Mouse (Mus musculus) intestine, embryonic 14.5 days (tissue): Measurements from ENCODE around the gene Zbtb16. TPM values are rescaled to one million over a fixed set of nuclear protein-coding genes. Genes with fewer than 3 reads are reported as not detected.

Experiments
- ATAC-seq: fragments of 200-750 bp; cut with Nextera tagmentation; replicated peaks from 2 replicates; pipeline ENCODE4 v1.8.0; 2017; ENCODE audit warnings: low read depth, moderate number of reproducible peaks, moderate TSS enrichment, moderate library complexity; ENCODE audit not compliant: low FRiP score, low TSS enrichment
- DNase-seq: peaks from one replicate; pipeline ENCODE4 v3.0.0-alpha.2; 2018; ENCODE audit warnings: low spot score
- H3K27ac ChIP-seq: fragments of 300-500 bp; sonication (generic); 2 replicates; pipeline ENCODE4 v1.5.1; 2014; ENCODE audit warnings: low read depth, mild to moderate bottlenecking, control low read depth
- H3K27me3 ChIP-seq: fragments of 300-500 bp; sonication (generic); replicated peaks from 2 replicates; pipeline ENCODE4 v1.6.1; 2014; ENCODE audit warnings: low read length, control low read depth; ENCODE audit not compliant: control insufficient read depth, insufficient read depth
- H3K36me3 ChIP-seq: fragments of 300-500 bp; sonication (generic); 2 replicates; pipeline ENCODE4 v1.6.1; 2014; ENCODE audit warnings: low read length, control low read depth; ENCODE audit not compliant: control insufficient read depth, insufficient read depth
- H3K4me1 ChIP-seq: fragments of 300-500 bp; sonication (generic); replicated peaks from 2 replicates; pipeline ENCODE4 v1.6.1; 2014; ENCODE audit warnings: low read length, control low read depth, mixed read lengths; ENCODE audit not compliant: control insufficient read depth, insufficient read depth
- H3K4me2 ChIP-seq: fragments of 300-500 bp; sonication (generic); 2 replicates; pipeline ENCODE4 v1.6.1; 2014; ENCODE audit warnings: low read length
- H3K4me3 ChIP-seq: fragments of 300-500 bp; sonication (generic); 2 replicates; pipeline ENCODE4 v1.5.1; 2014; ENCODE audit warnings: low read depth, low read length, control low read depth, mixed read lengths
- H3K9ac ChIP-seq: fragments of 300-500 bp; sonication (generic); 2 replicates; pipeline ENCODE4 v1.6.1; 2014; ENCODE audit warnings: mild to moderate bottlenecking, low read length
- H3K9me3 ChIP-seq: fragments of 300-500 bp; sonication (generic); 2 replicates; pipeline ENCODE4 v1.6.1; 2016; ENCODE audit warnings: low read length, control low read depth; ENCODE audit not compliant: control insufficient read depth
- WGBS: fragments of 180-500 bp; shearing (Covaris S2); extraction: QIAGEN DNeasy Blood & Tissue Kit; methylation state at CpG from one replicate; pipeline ENCODE4 v1.1.7; 2014; 5-methylcytosine and 5-hydroxymethylcytosine counted together
- polyA plus RNA-seq: library from polyadenylated mRNA; unstranded; fragments of >200 nt; fragmentation: Nextera tagmentation; extraction: Ambion mirVana; gene quantifications from 2 replicates; pipeline ENCODE4 v1.2.1, GENCODE M21; 2014

The Zbtb16 gene
- polyA plus RNA-seq, 1 experiment from 2014 or later = 2.4 TPM

- WGBS = 91% methylated on average over 8 of the region's 8 CpGs
- no peaks in the 10 kb centered on the region for H3K4me1 ChIP-seq
- H3K4me3 ChIP-seq = no peak overlapping the region
- no peaks in the 10 kb centered on the region for H3K36me3 ChIP-seq
- H3K27ac ChIP-seq = no peak overlapping the region
- no peak overlapping the region for H3K4me2 ChIP-seq
- H3K27me3 ChIP-seq = no peaks in the 10 kb centered on the region
- DNase-seq (no peak), ATAC-seq (no peak)
- no peak overlapping the region for H3K9ac ChIP-seq
- no peaks in the 10 kb centered on the region for H3K9me3 ChIP-seq
Observed at GRCm38 (mm10) chr9:48773710-48774109, 62.3 kb downstream of the Zbtb16 start.

- 80% methylated on average over 6 of the region's 6 CpGs for WGBS
- Histone ChIP-seq H3K4me3 (no peak overlapping the region), H3K27ac (no peak overlapping the region), H3K9me3 (no peaks in the 10 kb centered on the region), H3K36me3 (no peaks in the 10 kb centered on the region), H3K4me2 (no peak overlapping the region), H3K27me3 (no peaks in the 10 kb centered on the region), H3K4me1 (no peaks in the 10 kb centered on the region), H3K9ac (no peak overlapping the region)
- DNase-seq (no peak), ATAC-seq (no peak)
Observed at GRCm38 (mm10) chr9:48773130-48773529, 62.9 kb downstream of the Zbtb16 start.

GRCm38 (mm10) chr9:48771504-48771903, 64.5 kb downstream of the Zbtb16 start:
- no peak for ATAC-seq

DNA sequence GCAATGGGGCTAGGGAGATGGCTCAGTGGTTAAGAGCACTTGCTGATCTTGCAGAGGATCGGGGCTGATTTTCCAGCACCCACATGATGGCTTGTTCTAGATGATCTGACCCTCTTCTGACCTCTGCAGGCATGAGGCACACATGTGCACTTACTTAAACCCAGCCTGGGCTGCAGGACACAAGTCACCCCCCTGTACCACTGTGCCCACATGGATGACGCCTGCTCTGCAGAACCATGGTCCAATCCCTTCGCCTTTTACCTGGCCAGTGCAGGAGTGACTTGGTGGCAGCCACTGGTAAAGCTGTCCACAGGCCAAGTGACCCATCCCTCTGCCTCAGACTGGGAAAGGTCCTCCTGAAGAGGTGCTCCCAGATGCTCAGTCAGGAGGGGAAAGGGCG, 67.1 kb downstream of the Zbtb16 start:
- Histone ChIP-seq H3K9ac (no peak overlapping the region), H3K36me3 (no peaks in the 10 kb centered on the region), H3K4me1 (no peaks in the 10 kb centered on the region), H3K4me2 (no peak overlapping the region), H3K9me3 (no peaks in the 10 kb centered on the region), H3K27me3 (no peaks in the 10 kb centered on the region), H3K27ac (no peak overlapping the region), H3K4me3 (no peak overlapping the region)
- no peak for ATAC-seq
- WGBS = 81% methylated on average over 4 of the region's 4 CpGs
- DNase-seq = no peak

More at GRCm38 (mm10) chr9:48771504-48771903, 64.5 kb downstream of the Zbtb16 start:
- H3K4me2 ChIP-seq = no peak overlapping the region
- H3K4me3 ChIP-seq = no peak overlapping the region
- no peaks in the 10 kb centered on the region for H3K9me3 ChIP-seq
- no peaks in the 10 kb centered on the region for H3K4me1 ChIP-seq
- H3K9ac ChIP-seq = no peak overlapping the region
- no peak for DNase-seq
- no peaks in the 10 kb centered on the region for H3K27me3 ChIP-seq
- H3K27ac ChIP-seq = no peak overlapping the region
- 91% methylated on average over 6 of the region's 6 CpGs for WGBS
- H3K36me3 ChIP-seq = no peaks in the 10 kb centered on the region

DNA sequence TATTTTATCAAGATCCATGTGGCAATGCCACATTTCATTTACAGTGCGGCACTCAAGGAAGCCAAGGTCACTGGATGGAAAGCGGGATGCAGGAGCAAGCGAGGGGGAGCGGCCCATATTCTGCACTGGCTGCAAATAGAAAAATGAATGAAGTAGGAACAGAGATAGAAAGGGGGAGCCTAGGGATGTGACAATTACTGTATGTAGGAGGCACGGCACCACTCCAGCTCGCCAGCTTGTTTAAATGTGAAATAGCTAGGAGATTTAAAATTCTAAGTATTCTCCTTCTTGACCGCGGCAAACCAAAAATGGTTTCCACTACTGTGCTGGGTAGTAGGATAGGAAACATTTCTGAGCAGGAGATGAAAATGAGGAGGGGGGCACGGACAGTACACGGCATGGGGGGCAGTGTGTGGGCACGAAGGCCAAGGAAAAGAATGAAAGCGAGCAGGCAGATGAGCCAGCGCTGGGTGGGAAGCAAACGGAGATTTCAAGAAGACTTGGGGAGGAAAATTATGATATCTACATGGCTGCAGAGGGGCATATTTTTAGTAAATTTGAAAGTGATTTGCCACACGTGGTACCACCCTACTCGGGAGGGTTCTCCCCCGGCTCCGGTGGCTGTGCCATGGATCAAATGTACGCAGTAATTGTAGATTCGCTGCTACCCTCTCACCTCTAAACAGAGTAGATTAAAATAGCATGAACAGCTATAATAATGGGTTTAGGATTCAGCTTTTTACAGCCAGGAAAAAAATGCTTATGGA, 68.2 kb downstream of the Zbtb16 start:
- Histone ChIP-seq H3K4me2 (no peak overlapping the region), H3K4me3 (no peak overlapping the region), H3K27me3 (no peaks in the 10 kb centered on the region), H3K9me3 (no peaks in the 10 kb centered on the region), H3K27ac (no peak overlapping the region), H3K9ac (no peak overlapping the region), H3K36me3 (no peaks in the 10 kb centered on the region), H3K4me1 (no peaks in the 10 kb centered on the region)
- no peak for ATAC-seq
- 89% methylated on average over 20 of the region's 20 CpGs for WGBS
- no peak for DNase-seq

- H3K27me3 ChIP-seq = no peaks in the 10 kb centered on the region
Observed at GRCm38 (mm10) chr9:48765927-48766326, 70.1 kb downstream of the Zbtb16 start.

GRCm38 (mm10) chr9:48764311-48764710, 71.7 kb downstream of the Zbtb16 start:
- ATAC-seq = no peak
- Histone ChIP-seq H3K9ac (no peak overlapping the region), H3K27me3 (no peaks in the 10 kb centered on the region), H3K4me2 (no peak overlapping the region), H3K4me3 (no peak overlapping the region), H3K36me3 (no peaks in the 10 kb centered on the region), H3K9me3 (no peaks in the 10 kb centered on the region), H3K27ac (no peak overlapping the region), H3K4me1 (peaks cover 15% of the 10 kb centered on the region)
- WGBS = 76% methylated on average over 5 of the region's 5 CpGs
- no peak for DNase-seq

More at GRCm38 (mm10) chr9:48765927-48766326, 70.1 kb downstream of the Zbtb16 start:
- Histone ChIP-seq H3K9me3 (no peaks in the 10 kb centered on the region), H3K4me3 (no peak overlapping the region), H3K4me1 (peaks cover 5% of the 10 kb centered on the region), H3K9ac (no peak overlapping the region), H3K4me2 (no peak overlapping the region), H3K36me3 (no peaks in the 10 kb centered on the region), H3K27ac (no peak overlapping the region)
- DNase-seq (no peak), ATAC-seq (no peak)

DNA sequence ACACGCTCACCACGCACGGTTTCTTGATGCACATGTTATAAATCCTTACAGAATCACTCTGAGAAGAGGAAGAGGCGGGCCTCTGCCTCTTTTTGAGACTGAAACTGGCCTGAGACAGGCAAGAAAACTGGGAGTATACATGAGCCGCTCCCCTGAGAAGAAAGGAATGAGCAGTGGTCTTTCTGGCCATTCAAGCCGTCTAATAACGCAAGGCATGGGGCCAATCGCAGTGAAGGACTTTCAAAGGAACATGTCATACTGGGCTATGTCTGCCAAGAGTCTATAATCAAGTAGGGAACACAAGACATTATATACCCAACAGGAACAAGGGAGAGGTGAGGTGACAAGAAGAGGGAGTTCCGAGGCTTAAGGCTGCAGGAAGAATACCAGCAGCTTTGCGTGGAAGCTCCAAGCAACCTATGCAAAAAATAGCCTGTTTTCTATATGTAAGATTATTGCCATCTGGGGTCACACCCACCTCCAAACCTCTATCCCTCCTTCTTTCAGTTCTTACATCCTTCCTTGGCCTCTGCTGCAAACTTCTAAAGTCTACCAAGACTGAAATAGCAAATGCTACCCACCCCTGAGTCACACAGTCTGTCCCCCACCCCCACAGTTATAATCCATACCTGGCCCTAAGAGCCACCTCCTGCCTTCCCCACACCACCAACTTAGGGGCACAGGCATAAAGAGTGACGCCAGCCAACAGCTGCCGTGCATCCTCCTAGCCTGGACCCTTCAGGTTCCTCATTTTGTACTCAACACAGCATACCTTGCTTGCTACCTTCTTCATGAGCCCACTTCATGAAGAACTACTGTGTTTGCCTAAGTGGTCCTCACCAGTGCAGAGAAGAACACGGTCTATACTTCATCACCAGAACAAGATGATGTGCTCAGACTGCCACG, 74.0 kb downstream of the Zbtb16 start:
- no peaks in the 10 kb centered on the region for H3K27me3 ChIP-seq
- no peak overlapping the region for H3K4me3 ChIP-seq
- peaks cover 32% of the 10 kb centered on the region for H3K4me1 ChIP-seq
- ATAC-seq (no peak), DNase-seq (no peak)
- 89% methylated on average over 14 of the region's 14 CpGs for WGBS
- H3K9ac ChIP-seq = no peak overlapping the region
- H3K9me3 ChIP-seq = no peaks in the 10 kb centered on the region
- H3K36me3 ChIP-seq = no peaks in the 10 kb centered on the region
- H3K4me2 ChIP-seq = no peak overlapping the region
- no peak overlapping the region for H3K27ac ChIP-seq
